Mouse (Mus musculus) heart, postnatal 0 days (tissue): ENCODE measurements around the gene Slc35c1. TPM values are rescaled to one million over a fixed set of nuclear protein-coding genes. Genes with fewer than 3 reads are reported as not detected.

Experiments
- ATAC-seq: fragments of 200-750 bp; cut with Nextera tagmentation; 2 replicates; pipeline ENCODE4 v1.8.0; 2017; ENCODE audit warnings: low read depth, moderate number of reproducible peaks, moderate library complexity; ENCODE audit not compliant: insufficient read depth
- DNase-seq: peaks from one replicate; pipeline ENCODE4 v3.0.0-alpha.2; 2016; ENCODE audit warnings: low spot score
- H3K27ac ChIP-seq: fragments of 300-500 bp; sonication (generic); 2 replicates; pipeline ENCODE4 v1.5.1; 2014; ENCODE audit warnings: low read depth, mild to moderate bottlenecking
- H3K27me3 ChIP-seq: fragments of 300-500 bp; sonication (generic); 2 replicates; pipeline ENCODE4 v1.6.1; 2014; ENCODE audit warnings: low read length, mixed read lengths; ENCODE audit not compliant: control insufficient read depth, insufficient read depth
- H3K36me3 ChIP-seq: fragments of 300-500 bp; sonication (generic); replicated peaks from 2 replicates; pipeline ENCODE4 v1.6.1; 2014; ENCODE audit warnings: low read length, mixed read lengths; ENCODE audit not compliant: control insufficient read depth, insufficient read depth
- H3K4me1 ChIP-seq: fragments of 300-500 bp; sonication (generic); 2 replicates; pipeline ENCODE4 v1.6.1; 2014; ENCODE audit warnings: antibody characterized with exemption; ENCODE audit not compliant: control insufficient read depth, insufficient read depth
- H3K4me2 ChIP-seq: fragments of 300-500 bp; sonication (generic); 2 replicates; pipeline ENCODE4 v1.6.1; 2014; ENCODE audit warnings: low read depth, mild to moderate bottlenecking, low read length, moderate library complexity
- H3K4me3 ChIP-seq: fragments of 300-500 bp; sonication (generic); 2 replicates; pipeline ENCODE4 v1.5.1; 2014; ENCODE audit warnings: low read depth, low read length
- H3K9ac ChIP-seq: fragments of 300-500 bp; sonication (generic); replicated peaks from 2 replicates; pipeline ENCODE4 v1.6.1; 2014; ENCODE audit warnings: low read depth, low read length, mixed read lengths
- H3K9me3 ChIP-seq: fragments of 300-500 bp; sonication (generic); replicated peaks from 2 replicates; pipeline ENCODE4 v1.6.1; 2016; ENCODE audit warnings: low read length; ENCODE audit not compliant: control insufficient read depth
- CTCF ChIP-seq: IDR thresholded peaks from 2 replicates; pipeline ENCODE4 v1.5.1; 2016; ENCODE audit warnings: antibody characterized with exemption, control low read depth, low read depth
- EP300 ChIP-seq: IDR thresholded peaks from 2 replicates; pipeline ENCODE4 v1.6.1; 2016; ENCODE audit warnings: antibody characterized with exemption, low read depth
- WGBS: fragments of 180-500 bp; shearing (Covaris S2); extraction: QIAGEN DNeasy Blood & Tissue Kit; methylation state at CpG from one replicate; pipeline ENCODE4 v1.1.7; 2014; 5-methylcytosine and 5-hydroxymethylcytosine counted together
- polyA plus RNA-seq: library from polyadenylated mRNA; unstranded; fragments of >200 nt; fragmentation: Nextera tagmentation; extraction: Ambion mirVana; gene quantifications from 2 replicates; pipeline ENCODE4 v1.2.1, GENCODE M21; 2015
- total RNA-seq: library from RNA; depleted of rRNA; stranded (reverse); fragments of >200 nt; gene quantifications from 2 replicates; pipeline ENCODE4 v1.2.3, GENCODE M21; 2014; ENCODE audit warnings: low replicate concordance

Gene Slc35c1
- total and polyA plus RNA-seq, 2 experiments from 2014 or later: 4.6 to 5.0 TPM

- ATAC-seq (peak; percentile 5; the same call in 1 of the 2 replicates), DNase-seq (peak; percentile 69)
- H3K4me2 ChIP-seq: peak overlapping the region; percentile 81
- 0 out of 2 replicates have a peak, but pooled peaks have one; percentile 30 for TF ChIP-seq EP300
- TF ChIP-seq CTCF: no peak
- 45% methylated on average over 21 of the region's 21 CpGs for WGBS
- peak overlapping the region; percentile 79 for H3K4me3 ChIP-seq
- H3K9me3 ChIP-seq: no peaks in the 10 kb centered on the region
- no peaks in the 10 kb centered on the region for H3K27me3 ChIP-seq
- peak overlapping the region; percentile 40; the same call in 1 of the 2 replicates for H3K9ac ChIP-seq
- peak overlapping the region; percentile 73 for H3K27ac ChIP-seq
- peaks cover 69% of the 10 kb centered on the region for H3K4me1 ChIP-seq
- H3K36me3 ChIP-seq: peaks cover 2% of the 10 kb centered on the region; the same call in 1 of the 2 replicates
These were observed 29.4 kb downstream of the Slc35c1 start for GRCm38 (mm10) chr2:92430723-92431541.

- no peak overlapping the region; the same call in 1 of the 2 replicates for H3K9ac ChIP-seq
- H3K4me2 ChIP-seq: no peak overlapping the region
- peak overlapping the region; percentile 73 for H3K27ac ChIP-seq
- DNase-seq (no peak), ATAC-seq (no peak)
- 68% methylated on average over 2 of the region's 2 CpGs for WGBS
- H3K27me3 ChIP-seq: no peaks in the 10 kb centered on the region
- no peak for TF ChIP-seq EP300
- TF ChIP-seq CTCF: no peak
- H3K9me3 ChIP-seq: no peaks in the 10 kb centered on the region
- H3K4me1 ChIP-seq: peaks cover 77% of the 10 kb centered on the region
- H3K4me3 ChIP-seq: no peak overlapping the region
- H3K36me3 ChIP-seq: peaks cover 8% of the 10 kb centered on the region; the same call in 1 of the 2 replicates
These were observed 30.2 kb downstream of the Slc35c1 start for GRCm38 (mm10) chr2:92430089-92430488.

- ATAC-seq: peak; percentile 57
- Histone ChIP-seq H3K4me1 (peaks cover 91% of the 10 kb centered on the region), H3K9ac (peak overlapping the region; percentile 32; the same call in 1 of the 2 replicates), H3K9me3 (no peaks in the 10 kb centered on the region), H3K36me3 (peaks cover 11% of the 10 kb centered on the region; the same call in 1 of the 2 replicates), H3K4me3 (no peak overlapping the region), H3K4me2 (peak overlapping the region; percentile 8; the same call in 1 of the 2 replicates), H3K27ac (peak overlapping the region; percentile 90), H3K27me3 (no peaks in the 10 kb centered on the region)
- peak; percentile 92 for DNase-seq
- TF ChIP-seq EP300 (no peak), CTCF (no peak; the same call in 1 of the 2 replicates)
- WGBS: 27% methylated on average over 6 of the region's 6 CpGs
These were observed 32.5 kb downstream of the Slc35c1 start for GRCm38 (mm10) chr2:92427882-92428281.

- H3K4me3 ChIP-seq: no peak overlapping the region
- no peak overlapping the region for H3K4me2 ChIP-seq
- H3K27ac ChIP-seq: peak overlapping the region; percentile 90
- H3K27me3 ChIP-seq: no peaks in the 10 kb centered on the region
- H3K9ac ChIP-seq: no peak overlapping the region
- TF ChIP-seq EP300 (0 out of 2 replicates have a peak, but pooled peaks have one; percentile 31), CTCF (no peak)
- WGBS: 54% methylated on average over 3 of the region's 3 CpGs
- no peak for ATAC-seq
- H3K4me1 ChIP-seq: peaks cover 79% of the 10 kb centered on the region
- peak; percentile 67 for DNase-seq
- no peaks in the 10 kb centered on the region for H3K9me3 ChIP-seq
- peaks cover 26% of the 10 kb centered on the region; the same call in 1 of the 2 replicates for H3K36me3 ChIP-seq
These were observed 33.9 kb downstream of the Slc35c1 start for GRCm38 (mm10) chr2:92426426-92426825.

GRCm38 (mm10) chr2:92425366-92425765, 35.0 kb downstream of the Slc35c1 start:
- DNase-seq: no peak
- WGBS: 82% methylated on average over 4 of the region's 4 CpGs
- no peak overlapping the region for H3K9ac ChIP-seq
- H3K4me2 ChIP-seq: no peak overlapping the region
- no peak overlapping the region for H3K4me3 ChIP-seq
- H3K27me3 ChIP-seq: no peaks in the 10 kb centered on the region
- H3K27ac ChIP-seq: peak overlapping the region; percentile 90
- ATAC-seq: no peak
- H3K36me3 ChIP-seq: peaks cover 37% of the 10 kb centered on the region
- H3K9me3 ChIP-seq: no peaks in the 10 kb centered on the region
- H3K4me1 ChIP-seq: peaks cover 69% of the 10 kb centered on the region
- no peak for TF ChIP-seq CTCF
- TF ChIP-seq EP300: no peak
